Mouse (Mus musculus) liver, adult 2 months (tissue): ENCODE data around the gene Tgfbrap1.

Experiments
- CTCF ChIP-seq: fragments of 200-500 bp; IDR thresholded peaks from 2 replicates; pipeline ENCODE4 v1.5.1; 2011; ENCODE audit warnings: low read depth, low read length, control low read depth
- POLR2A ChIP-seq: fragments of 200-500 bp; IDR thresholded peaks from 2 replicates; pipeline ENCODE4 v1.6.1; 2011; ENCODE audit warnings: low read length, control low read depth; ENCODE audit not compliant: insufficient read depth; ENCODE audit errors: extremely low read depth

DNA sequence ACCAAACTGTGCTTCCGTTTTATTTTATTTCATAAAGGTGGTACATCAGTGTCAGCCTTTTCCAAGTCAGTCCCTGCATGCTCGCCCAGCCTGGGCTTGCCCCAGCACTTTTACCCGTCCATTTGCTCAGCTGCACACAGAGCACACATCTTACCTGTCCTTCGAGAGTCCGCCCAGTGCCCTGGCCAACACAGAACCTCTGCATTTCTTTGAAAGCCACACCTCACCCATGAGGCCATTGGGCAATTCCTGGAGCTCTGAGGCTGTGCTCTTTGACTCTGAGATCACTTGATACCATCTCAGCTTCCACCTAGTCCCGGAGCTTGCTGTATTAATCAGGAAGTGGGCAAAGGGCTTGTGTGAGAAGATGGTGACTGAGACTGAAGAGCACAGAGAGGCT is 47.0 kb upstream of the Tgfbrap1 start:
- TF ChIP-seq POLR2A (no peak), CTCF (no peak)
